Mouse (Mus musculus): ENCODE results near the gene Gm47791. TPM values are rescaled to one million over a fixed set of nuclear protein-coding genes. Genes with fewer than 3 reads are reported as not detected.

Gm47791 gene
- total and polyA plus RNA-seq, 2 experiments from 2014 or later: not detected

DNA sequence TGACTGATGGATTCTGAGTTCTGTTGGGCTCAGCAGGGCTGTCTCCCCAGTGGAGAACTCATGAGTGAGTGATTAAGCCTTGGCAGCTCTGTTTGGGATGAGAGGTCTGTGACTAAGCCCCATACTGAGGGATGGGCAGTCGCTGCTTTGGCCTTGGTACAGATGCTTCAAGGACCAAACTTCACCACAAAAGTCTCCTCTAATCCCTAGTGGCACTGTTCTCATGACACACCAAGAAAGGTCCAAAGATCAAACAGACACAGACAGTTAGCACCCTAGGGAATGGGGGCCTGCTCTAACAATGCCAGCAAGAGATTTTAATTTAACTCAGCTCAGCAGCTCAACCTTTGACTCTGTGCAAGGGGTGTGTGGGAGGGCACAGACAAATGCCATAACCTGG lies 40.7 kb upstream of the Gm47791 start:
- DNase-seq (ENCODE audit: low spot score): no peak
- WGBS: 62% methylated on average over 1 of the region's 1 CpGs
- Histone ChIP-seq H3K4me3 (ENCODE audit: low read depth, low read length) (no peak overlapping the region), H3K9ac (replicated peaks; ENCODE audit: low read depth, low read length) (no peak overlapping the region), H3K9me3 (replicated peaks; ENCODE audit: control insufficient read depth, low read length) (no peaks in the 10 kb centered on the region), H3K4me2 (ENCODE audit: low read depth, low read length) (no peak overlapping the region), H3K4me1 (ENCODE audit: control insufficient read depth, insufficient read depth) (peaks cover 9% of the 10 kb centered on the region; the same call in 1 of the 2 replicates), H3K27me3 (ENCODE audit: control insufficient read depth, insufficient read depth, low read length) (no peaks in the 10 kb centered on the region), H3K27ac (ENCODE audit: low read depth) (no peak overlapping the region), H3K36me3 (replicated peaks; ENCODE audit: control insufficient read depth, insufficient read depth, low read length) (no peaks in the 10 kb centered on the region)
- TF ChIP-seq CTCF (IDR thresholded peaks at IDR 0.05; ENCODE audit: low read depth): no peak
- TF ChIP-seq EP300 (IDR thresholded peaks at IDR 0.05; ENCODE audit: low read depth): no peak
- ATAC-seq (ENCODE audit: insufficient read depth, low read depth): no peak

- Histone ChIP-seq H3K36me3 (replicated peaks; ENCODE audit: control insufficient read depth, insufficient read depth, low read length) (no peaks in the 10 kb centered on the region), H3K9ac (replicated peaks; ENCODE audit: low read depth, low read length) (no peak overlapping the region), H3K9me3 (replicated peaks; ENCODE audit: control insufficient read depth, low read length) (no peaks in the 10 kb centered on the region), H3K4me1 (ENCODE audit: control insufficient read depth, insufficient read depth) (0 out of 2 replicates have a peak, but pooled peaks cover 7% of the 10 kb centered on the region), H3K27me3 (ENCODE audit: control insufficient read depth, insufficient read depth, low read length) (no peaks in the 10 kb centered on the region), H3K4me2 (ENCODE audit: low read depth, low read length) (no peak overlapping the region), H3K4me3 (ENCODE audit: low read depth, low read length) (no peak overlapping the region), H3K27ac (ENCODE audit: low read depth) (no peak overlapping the region)
- TF ChIP-seq CTCF (IDR thresholded peaks at IDR 0.05; ENCODE audit: low read depth): no peak
- TF ChIP-seq EP300 (IDR thresholded peaks at IDR 0.05; ENCODE audit: low read depth): no peak
- ATAC-seq (ENCODE audit: insufficient read depth, low read depth) (no peak), DNase-seq (ENCODE audit: low spot score) (no peak)
- WGBS: 48% methylated on average over 3 of the region's 3 CpGs
Observed at GRCm38 (mm10) chr1:82808564-82808963, 37.5 kb upstream of the Gm47791 start.

DNA sequence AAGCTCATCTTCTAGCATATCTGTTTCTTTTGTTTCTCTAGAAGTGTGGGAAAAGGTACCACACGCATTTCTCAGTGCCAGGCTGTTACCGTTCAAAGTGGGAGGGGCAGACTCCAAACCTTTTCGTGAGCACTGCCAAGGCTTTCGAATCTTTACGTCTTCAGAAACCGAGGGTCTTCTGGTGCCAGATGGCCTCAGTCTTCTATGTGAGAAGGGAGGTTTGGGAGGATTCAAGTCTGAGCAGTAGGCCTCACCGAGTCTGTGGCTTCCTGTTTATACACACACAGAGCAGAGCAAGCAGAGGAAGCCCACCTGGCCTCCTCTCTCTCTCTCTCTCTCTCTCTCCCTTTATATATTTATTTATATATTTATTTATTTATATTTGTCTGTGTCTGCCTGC lies 36.2 kb upstream of the Gm47791 start:
- ATAC-seq (ENCODE audit: insufficient read depth, low read depth) (no peak), DNase-seq (ENCODE audit: low spot score) (no peak)
- no peaks in the 10 kb centered on the region for H3K36me3 ChIP-seq (replicated peaks; ENCODE audit: control insufficient read depth, insufficient read depth, low read length)
- TF ChIP-seq EP300 (IDR thresholded peaks at IDR 0.05; ENCODE audit: low read depth): no peak
- no peak for TF ChIP-seq CTCF (IDR thresholded peaks at IDR 0.05; ENCODE audit: low read depth)
- 72% methylated on average over 7 of the region's 7 CpGs for WGBS
- H3K9ac ChIP-seq (replicated peaks; ENCODE audit: low read depth, low read length): no peak overlapping the region
- no peaks in the 10 kb centered on the region for H3K9me3 ChIP-seq (replicated peaks; ENCODE audit: control insufficient read depth, low read length)
- 0 out of 2 replicates have a peak, but pooled peaks cover 7% of the 10 kb centered on the region for H3K4me1 ChIP-seq (ENCODE audit: control insufficient read depth, insufficient read depth)
- H3K4me2 ChIP-seq (ENCODE audit: low read depth, low read length): no peak overlapping the region
- no peaks in the 10 kb centered on the region for H3K27me3 ChIP-seq (ENCODE audit: control insufficient read depth, insufficient read depth, low read length)
- H3K27ac ChIP-seq (ENCODE audit: low read depth): 0 out of 2 replicates have a peak overlapping the region, but pooled peaks have one; percentile 32
- no peak overlapping the region for H3K4me3 ChIP-seq (ENCODE audit: low read depth, low read length)

DNA sequence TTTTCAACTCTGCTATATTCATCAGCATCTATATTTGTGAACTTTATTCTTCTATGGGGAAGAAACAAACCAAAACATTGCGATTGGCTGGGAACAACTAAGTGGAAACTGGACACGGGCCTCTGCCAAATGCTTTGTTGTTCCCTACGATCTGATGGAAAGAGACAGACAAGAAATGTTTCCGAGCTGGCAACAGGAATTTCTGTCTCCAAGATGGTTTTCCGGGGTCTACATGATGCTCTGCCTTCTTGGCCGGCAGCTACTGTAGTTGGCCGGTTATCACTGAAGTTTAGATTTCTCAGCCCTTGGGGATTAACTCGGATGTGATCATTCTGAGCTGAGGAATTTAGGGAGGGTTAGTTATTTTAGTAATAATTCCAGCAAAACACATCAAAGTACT lies 35.3 kb upstream of the Gm47791 start:
- Histone ChIP-seq H3K27me3 (ENCODE audit: control insufficient read depth, insufficient read depth, low read length) (no peaks in the 10 kb centered on the region), H3K4me3 (ENCODE audit: low read depth, low read length) (no peak overlapping the region), H3K4me1 (ENCODE audit: control insufficient read depth, insufficient read depth) (0 out of 2 replicates have a peak, but pooled peaks cover 7% of the 10 kb centered on the region), H3K4me2 (ENCODE audit: low read depth, low read length) (no peak overlapping the region), H3K27ac (ENCODE audit: low read depth) (no peak overlapping the region), H3K9ac (replicated peaks; ENCODE audit: low read depth, low read length) (no peak overlapping the region), H3K9me3 (replicated peaks; ENCODE audit: control insufficient read depth, low read length) (no peaks in the 10 kb centered on the region), H3K36me3 (replicated peaks; ENCODE audit: control insufficient read depth, insufficient read depth, low read length) (no peaks in the 10 kb centered on the region)
- TF ChIP-seq CTCF (IDR thresholded peaks at IDR 0.05; ENCODE audit: low read depth) (no peak), EP300 (IDR thresholded peaks at IDR 0.05; ENCODE audit: low read depth) (no peak)
- WGBS: 52% methylated on average over 8 of the region's 8 CpGs
- DNase-seq (ENCODE audit: low spot score): no peak
- no peak for ATAC-seq (ENCODE audit: insufficient read depth, low read depth)

- no peak for TF ChIP-seq CTCF (IDR thresholded peaks at IDR 0.05; ENCODE audit: low read depth)
- TF ChIP-seq EP300 (IDR thresholded peaks at IDR 0.05; ENCODE audit: low read depth): no peak
- Histone ChIP-seq H3K27me3 (ENCODE audit: control insufficient read depth, insufficient read depth, low read length) (no peaks in the 10 kb centered on the region), H3K27ac (ENCODE audit: low read depth) (peak overlapping the region; percentile 16; the same call in 1 of the 2 replicates), H3K4me3 (ENCODE audit: low read depth, low read length) (no peak overlapping the region), H3K4me1 (ENCODE audit: control insufficient read depth, insufficient read depth) (0 out of 2 replicates have a peak, but pooled peaks cover 7% of the 10 kb centered on the region), H3K9me3 (replicated peaks; ENCODE audit: control insufficient read depth, low read length) (no peaks in the 10 kb centered on the region), H3K4me2 (ENCODE audit: low read depth, low read length) (no peak overlapping the region), H3K36me3 (replicated peaks; ENCODE audit: control insufficient read depth, insufficient read depth, low read length) (no peaks in the 10 kb centered on the region), H3K9ac (replicated peaks; ENCODE audit: low read depth, low read length) (no peak overlapping the region)
- DNase-seq (ENCODE audit: low spot score) (no peak), ATAC-seq (ENCODE audit: insufficient read depth, low read depth) (peak; percentile 27; the same call in 1 of the 2 replicates)
- 48% methylated on average over 1 of the region's 1 CpGs for WGBS
Observed at GRCm38 (mm10) chr1:82804059-82804458, 33.0 kb upstream of the Gm47791 start.

DNA sequence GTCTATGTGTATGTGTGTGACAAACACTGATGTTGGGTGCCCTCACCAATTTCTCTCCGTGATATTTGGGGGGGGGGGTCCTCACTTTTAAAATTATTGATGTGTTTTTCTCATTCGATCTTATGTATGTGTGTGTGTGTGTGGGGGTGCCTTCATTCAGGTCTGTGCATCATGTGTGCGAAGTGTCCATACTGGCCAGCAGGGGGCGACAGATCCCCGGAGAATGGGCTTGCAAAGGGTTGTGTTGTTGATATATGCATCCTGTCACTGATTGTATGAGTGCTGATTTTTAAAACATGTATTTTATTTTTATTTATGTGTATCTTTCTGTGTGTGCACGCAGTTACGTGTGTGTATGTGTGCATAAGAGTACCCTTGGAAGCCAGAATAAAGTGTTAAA lies 32.6 kb upstream of the Gm47791 start:
- H3K27me3 ChIP-seq (ENCODE audit: control insufficient read depth, insufficient read depth, low read length): no peaks in the 10 kb centered on the region
- H3K4me3 ChIP-seq (ENCODE audit: low read depth, low read length): no peak overlapping the region
- H3K27ac ChIP-seq (ENCODE audit: low read depth): no peak overlapping the region; the same call in 1 of the 2 replicates
- no peaks in the 10 kb centered on the region for H3K9me3 ChIP-seq (replicated peaks; ENCODE audit: control insufficient read depth, low read length)
- no peak overlapping the region for H3K9ac ChIP-seq (replicated peaks; ENCODE audit: low read depth, low read length)
- H3K4me1 ChIP-seq (ENCODE audit: control insufficient read depth, insufficient read depth): 0 out of 2 replicates have a peak, but pooled peaks cover 7% of the 10 kb centered on the region
- no peak for ATAC-seq (ENCODE audit: insufficient read depth, low read depth)
- no peak for DNase-seq (ENCODE audit: low spot score)
- H3K36me3 ChIP-seq (replicated peaks; ENCODE audit: control insufficient read depth, insufficient read depth, low read length): no peaks in the 10 kb centered on the region
- 74% methylated on average over 7 of the region's 7 CpGs for WGBS
- peak; percentile 43; the same call in 1 of the 2 replicates for TF ChIP-seq CTCF (IDR thresholded peaks at IDR 0.05; ENCODE audit: low read depth)
- TF ChIP-seq EP300 (IDR thresholded peaks at IDR 0.05; ENCODE audit: low read depth): no peak
- H3K4me2 ChIP-seq (ENCODE audit: low read depth, low read length): no peak overlapping the region
